Mouse (Mus musculus) neural tube, postnatal 0 days (tissue): Measurements from ENCODE around the gene Tmem106a. TPM values are rescaled to one million over a fixed set of nuclear protein-coding genes. Genes with fewer than 3 reads are reported as not detected.

Experiments
- polyA plus RNA-seq: library from polyadenylated mRNA; unstranded; fragments of >200 nt; fragmentation: Nextera tagmentation; extraction: Ambion mirVana; gene quantifications from 2 replicates; pipeline ENCODE4 v1.2.1, GENCODE M21; 2015

Tmem106a gene
- 5.8 and 7.7 TPM in 2 replicates for polyA plus RNA-seq

DNA sequence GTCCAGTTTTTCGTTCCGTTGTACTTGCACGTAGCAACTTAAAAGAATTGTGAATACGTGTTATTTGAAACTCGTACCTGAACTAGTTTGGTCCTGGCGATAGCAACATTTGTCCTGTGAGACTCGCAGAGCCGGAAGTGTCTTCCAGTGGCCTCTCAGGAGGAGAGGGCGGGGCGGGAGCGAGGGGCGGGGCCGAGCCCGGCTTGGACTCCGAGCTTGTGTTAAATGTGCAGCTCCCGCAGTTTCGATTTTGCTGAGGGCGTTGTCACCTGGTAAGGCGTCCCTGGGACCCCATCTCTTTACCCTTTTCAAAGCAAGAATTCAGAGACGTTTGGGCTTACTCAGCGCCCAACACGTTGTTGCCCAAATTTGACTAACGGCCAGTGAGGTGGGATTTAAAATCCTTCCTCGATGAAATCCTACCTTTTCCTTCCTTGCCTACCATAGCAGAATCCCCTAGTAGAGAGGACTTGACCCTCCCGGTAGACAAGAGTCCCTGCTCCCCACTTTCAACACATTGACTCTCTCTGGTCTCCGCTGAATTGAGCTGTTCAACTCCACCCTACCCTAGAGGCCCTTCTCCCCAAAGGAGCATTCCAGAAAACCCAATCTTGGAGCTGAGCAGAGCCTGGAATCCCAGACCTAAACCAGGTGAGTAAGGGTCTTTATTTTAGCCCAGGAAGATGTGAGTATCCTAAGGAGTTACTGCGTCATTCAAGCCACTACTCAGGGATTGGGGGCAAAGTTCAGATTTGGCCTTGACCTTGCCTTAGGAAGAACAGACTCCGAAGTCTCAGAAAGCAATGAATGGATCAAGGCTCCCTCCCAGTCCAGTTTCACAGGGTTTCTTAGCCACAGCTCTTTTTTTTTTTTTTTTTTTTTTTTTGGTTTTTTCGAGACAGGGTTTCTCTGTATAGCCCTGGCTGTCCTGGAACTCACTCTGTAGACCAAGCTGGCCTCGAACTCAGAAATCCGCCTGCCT lies at the start of gene Tmem106a:
Gene Tmem106a, plus strand, starts transcription at position 189 of the 982 bp plus-strand sequence.

DNA sequence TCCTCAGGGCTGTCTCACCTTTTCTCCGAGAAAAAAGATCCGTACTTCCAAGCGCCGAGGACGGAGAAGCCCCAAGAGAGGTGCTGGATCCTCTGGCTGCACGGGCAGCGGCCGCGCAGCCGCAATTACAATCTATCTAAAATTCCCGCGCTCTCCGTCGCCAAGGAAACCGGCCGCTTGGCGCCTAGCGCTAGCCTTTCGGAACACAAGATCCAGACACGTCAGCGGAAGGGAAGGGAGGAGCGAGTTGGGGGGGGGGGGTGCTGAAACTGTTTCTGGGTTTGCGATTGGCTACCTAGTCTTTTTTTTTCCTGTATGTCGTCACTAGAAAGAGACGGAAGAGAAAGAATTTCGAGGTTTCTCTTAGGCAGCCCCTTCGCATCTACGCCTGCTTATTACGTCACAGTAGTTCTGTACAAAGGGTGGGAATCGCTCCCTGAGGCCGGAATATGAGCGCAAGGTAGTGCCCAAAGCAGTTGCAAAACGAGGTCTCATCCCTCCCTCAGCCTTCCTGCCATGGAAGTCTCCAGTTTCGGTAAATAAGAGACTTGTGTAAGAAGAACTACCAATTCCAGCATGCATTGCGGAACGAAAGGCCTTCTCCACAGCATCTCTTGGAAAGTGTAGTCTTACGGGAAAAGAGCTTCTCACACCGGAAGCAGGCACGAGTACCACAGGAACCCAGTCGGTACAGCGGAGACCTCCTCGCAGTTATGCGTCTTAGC lies 30.1 kb upstream of the Tmem106a start, which contains the start of the genes Brca1 and Nbr1:
Gene Brca1, minus strand, starts transcription at position 205 of the 725 bp plus-strand sequence.
Gene Nbr1, plus strand, starts transcription at position 399 of the 725 bp plus-strand sequence.

DNA sequence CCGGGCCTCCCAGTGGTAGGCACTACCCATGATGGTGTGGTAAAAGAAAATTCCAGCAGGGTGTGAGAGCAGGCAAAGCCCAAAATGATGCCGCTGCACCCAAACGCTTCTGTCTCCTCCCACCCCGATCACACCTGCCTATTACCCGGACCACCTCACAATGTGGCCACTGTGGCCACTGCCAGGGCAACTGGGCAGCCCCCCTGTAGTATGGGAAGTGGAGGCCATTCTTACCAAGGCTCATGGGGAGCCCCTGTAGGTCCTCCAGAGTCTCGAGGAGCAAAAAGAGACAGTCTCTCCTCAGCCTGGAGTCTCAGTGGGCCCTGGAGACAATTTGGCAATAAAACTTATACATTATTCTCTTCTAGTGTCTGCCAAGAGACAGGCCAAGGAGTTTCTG lies 17.1 kb downstream of the Tmem106a start, which contains the start of gene Gm11634:
Gene Gm11634, minus strand, starts transcription at position 101 of the 400 bp plus-strand sequence.

DNA sequence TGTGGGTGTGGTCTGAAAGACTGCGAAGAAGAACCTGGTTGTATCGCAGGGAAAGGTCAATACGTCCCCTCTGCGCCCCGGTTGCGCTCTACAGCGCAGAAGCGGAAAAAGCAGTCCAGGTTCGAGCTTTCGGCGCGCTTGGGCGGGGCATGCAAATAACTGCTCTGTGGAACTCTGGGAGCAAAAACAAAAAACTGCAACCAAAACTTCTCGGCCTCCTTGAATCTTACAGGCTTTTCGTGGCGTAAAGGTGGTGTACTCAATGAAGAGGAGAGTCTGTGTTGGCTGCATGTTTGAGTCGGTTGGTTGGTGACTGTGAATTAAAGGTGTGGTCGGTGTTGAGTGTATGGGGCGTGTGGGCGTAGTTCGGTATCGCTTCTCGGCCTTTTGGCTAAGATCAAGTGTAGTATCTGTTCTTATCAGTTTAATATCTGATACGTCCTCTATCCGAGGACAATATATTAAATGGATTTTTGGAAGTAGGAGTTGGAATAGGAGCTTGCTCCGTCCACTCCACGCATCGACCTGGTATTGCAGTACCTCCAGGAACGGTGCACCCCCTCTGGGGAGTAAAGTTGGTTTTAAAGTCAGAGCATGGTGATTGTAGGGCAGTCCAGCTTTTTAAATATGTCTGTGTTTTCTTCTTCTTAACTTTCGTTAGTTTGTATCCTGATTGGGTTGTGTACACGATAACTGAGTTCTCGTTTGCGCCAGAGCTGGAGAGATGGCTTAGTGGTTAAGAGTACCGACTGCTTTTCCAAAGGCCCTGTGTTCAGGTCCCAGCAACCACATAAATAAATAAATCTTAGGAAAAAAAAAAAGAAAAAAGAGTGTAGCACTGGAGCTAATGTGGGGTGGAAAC lies 45.2 kb downstream of the Tmem106a start, which contains the start of gene Rdm1:
Gene Rdm1, plus strand, starts transcription at position 201 of the 862 bp plus-strand sequence.

Other genes starting within 250 kb of the Tmem106a start
- not detected in 2 replicates for gene G6pc, start 214.7 kb upstream of the Tmem106a start, polyA plus RNA-seq
- gene Aarsd1, start 164.6 kb upstream of the Tmem106a start, polyA plus RNA-seq, result 84.4 and 90.0 TPM in 2 replicates
- 5.1 and 6.6 TPM in 2 replicates for gene Gm27029, start 157.4 kb upstream of the Tmem106a start, polyA plus RNA-seq
- gene Rundc1, start 157.2 kb upstream of the Tmem106a start, polyA plus RNA-seq, result 22.4 and 24.5 TPM in 2 replicates
- gene Ptges3l, start 156.9 kb upstream of the Tmem106a start, polyA plus RNA-seq, result 4.1 and 4.5 TPM in 2 replicates
- 246 and 275 TPM in 2 replicates for gene Rpl27, start 139.9 kb upstream of the Tmem106a start, polyA plus RNA-seq
- gene Ifi35, start 133.8 kb upstream of the Tmem106a start, polyA plus RNA-seq, result 6.7 and 8.5 TPM in 2 replicates
- gene Rnd2, start 117.2 kb upstream of the Tmem106a start, polyA plus RNA-seq, result 163 and 168 TPM in 2 replicates
- 103 and 115 TPM in 2 replicates for gene Vat1, start 116.0 kb upstream of the Tmem106a start, polyA plus RNA-seq
- gene Brca1, start 30.3 kb upstream of the Tmem106a start, polyA plus RNA-seq, result 1.8 and 1.9 TPM in 2 replicates
- 47.0 TPM in 2 replicates for gene Nbr1, start 30.1 kb upstream of the Tmem106a start, polyA plus RNA-seq
- not detected in 2 replicates for gene Gm11634, start 17.0 kb downstream of the Tmem106a start, polyA plus RNA-seq
- 14.5 and 18.1 TPM in 2 replicates for gene Rdm1, start 45.0 kb downstream of the Tmem106a start, polyA plus RNA-seq
- 7.3 and 8.9 TPM in 2 replicates for gene Arl4d, start 83.3 kb downstream of the Tmem106a start, polyA plus RNA-seq
- gene Dhx8, start 150.7 kb downstream of the Tmem106a start, polyA plus RNA-seq, result 21.7 and 27.2 TPM in 2 replicates
- gene Etv4, start 203.1 kb downstream of the Tmem106a start, polyA plus RNA-seq, result 37.8 and 47.9 TPM in 2 replicates